Mouse (Mus musculus) gastrocnemius, postnatal 36 days (tissue): ENCODE results near the gene Kcnip1. TPM values are rescaled to one million over a fixed set of nuclear protein-coding genes. Genes with fewer than 3 reads are reported as not detected.

ENCODE experiments used
- DNase-seq, 2 experiments: peaks; one replicate each; pipeline ENCODE4 v3.0.0; 2022
- intact Hi-C: fragments of 180-260 bp; cut with DNase I; formaldehyde crosslinking; loops from one replicate; pipeline ENCODE4 v1.15.1; 2025
- total RNA-seq, 2 experiments: library from RNA; stranded (reverse); gene quantifications; 2 replicates each; pipeline ENCODE4 v1.2.3; 2021

Kcnip1 gene
- total RNA-seq, 2 experiments from 2014 or later: not detected

GRCm38 (mm10) chr11:33781561-33781971 lies 211.4 kb downstream of the Kcnip1 start:
- intact Hi-C loops: no loop called here
- DNase-seq: no peak

- DNase-seq: no peak
These were observed 212.7 kb downstream of the Kcnip1 start for GRCm38 (mm10) chr11:33780263-33780662.

GRCm38 (mm10) chr11:33772615-33773141 lies 220.3 kb downstream of the Kcnip1 start:
- DNase-seq: no peak
- intact Hi-C loops: no loop called here

More at GRCm38 (mm10) chr11:33780263-33780662, 212.7 kb downstream of the Kcnip1 start:
- intact Hi-C loops: no loop called here

GRCm38 (mm10) chr11:33772043-33772442 lies 220.9 kb downstream of the Kcnip1 start:
- no peak for DNase-seq
- intact Hi-C loops: no loop called here

- DNase-seq: no peak
- intact Hi-C loops: no loop called here
These were observed 225.7 kb downstream of the Kcnip1 start for GRCm38 (mm10) chr11:33766976-33767938.

GRCm38 (mm10) chr11:33761201-33761755 lies 231.7 kb downstream of the Kcnip1 start:
- intact Hi-C loops: no loop called here
- no peak for DNase-seq

- no peak for DNase-seq
- intact Hi-C loops: no loop called here
These were observed 236.3 kb downstream of the Kcnip1 start for GRCm38 (mm10) chr11:33756624-33757023.

GRCm38 (mm10) chr11:33752431-33752873 lies 240.5 kb downstream of the Kcnip1 start:
- DNase-seq: no peak
- intact Hi-C loops: no loop called here

- intact Hi-C loops: no loop called here
These were observed 241.4 kb downstream of the Kcnip1 start for GRCm38 (mm10) chr11:33751503-33751902.

GRCm38 (mm10) chr11:33749979-33750378 lies 243.0 kb downstream of the Kcnip1 start:
- intact Hi-C loops: no loop called here
- no peak for DNase-seq

More at GRCm38 (mm10) chr11:33751503-33751902, 241.4 kb downstream of the Kcnip1 start:
- no peak for DNase-seq

- intact Hi-C loops: no loop called here
- DNase-seq: no peak
These were observed 243.5 kb downstream of the Kcnip1 start for GRCm38 (mm10) chr11:33749408-33749807.

GRCm38 (mm10) chr11:33748754-33749153 lies 244.2 kb downstream of the Kcnip1 start:
- intact Hi-C loops: no loop called here
- DNase-seq: no peak

- intact Hi-C loops: no loop called here
- DNase-seq: no peak
These were observed 245.5 kb downstream of the Kcnip1 start for GRCm38 (mm10) chr11:33747402-33747955.

GRCm38 (mm10) chr11:33746402-33746801 lies 246.6 kb downstream of the Kcnip1 start:
- DNase-seq: no peak
- intact Hi-C loops: no loop called here

GRCm38 (mm10) chr11:33745821-33746329 lies 247.1 kb downstream of the Kcnip1 start:
- DNase-seq: no peak
- intact Hi-C loops: no loop called here

- DNase-seq: no peak
- intact Hi-C loops: no loop called here
These were observed 248.5 kb downstream of the Kcnip1 start for GRCm38 (mm10) chr11:33744429-33744828.

- intact Hi-C loops: no loop called here
- no peak for DNase-seq
These were observed 252.8 kb downstream of the Kcnip1 start for GRCm38 (mm10) chr11:33740187-33740586.

- no peak for DNase-seq
- intact Hi-C loops: no loop called here
These were observed 256.5 kb downstream of the Kcnip1 start for GRCm38 (mm10) chr11:33736426-33736825.

- DNase-seq: peak in 1 of 2 experiments; percentile 22
- intact Hi-C loops: loop anchor here (2.0 kb wide), 1 partner anchor 184 kb away; no protein-coding TSS in a partner anchor
These were observed 259.7 kb downstream of the Kcnip1 start for GRCm38 (mm10) chr11:33733269-33733668.

- intact Hi-C loops: loop anchor here (2.0 kb wide), 1 partner anchor 184 kb away; no protein-coding TSS in a partner anchor
- no peak for DNase-seq
These were observed 260.6 kb downstream of the Kcnip1 start for GRCm38 (mm10) chr11:33732358-33732757.
